ENCODE assay signal across 9 mouse cellular contexts in the genomic region with DNA sequence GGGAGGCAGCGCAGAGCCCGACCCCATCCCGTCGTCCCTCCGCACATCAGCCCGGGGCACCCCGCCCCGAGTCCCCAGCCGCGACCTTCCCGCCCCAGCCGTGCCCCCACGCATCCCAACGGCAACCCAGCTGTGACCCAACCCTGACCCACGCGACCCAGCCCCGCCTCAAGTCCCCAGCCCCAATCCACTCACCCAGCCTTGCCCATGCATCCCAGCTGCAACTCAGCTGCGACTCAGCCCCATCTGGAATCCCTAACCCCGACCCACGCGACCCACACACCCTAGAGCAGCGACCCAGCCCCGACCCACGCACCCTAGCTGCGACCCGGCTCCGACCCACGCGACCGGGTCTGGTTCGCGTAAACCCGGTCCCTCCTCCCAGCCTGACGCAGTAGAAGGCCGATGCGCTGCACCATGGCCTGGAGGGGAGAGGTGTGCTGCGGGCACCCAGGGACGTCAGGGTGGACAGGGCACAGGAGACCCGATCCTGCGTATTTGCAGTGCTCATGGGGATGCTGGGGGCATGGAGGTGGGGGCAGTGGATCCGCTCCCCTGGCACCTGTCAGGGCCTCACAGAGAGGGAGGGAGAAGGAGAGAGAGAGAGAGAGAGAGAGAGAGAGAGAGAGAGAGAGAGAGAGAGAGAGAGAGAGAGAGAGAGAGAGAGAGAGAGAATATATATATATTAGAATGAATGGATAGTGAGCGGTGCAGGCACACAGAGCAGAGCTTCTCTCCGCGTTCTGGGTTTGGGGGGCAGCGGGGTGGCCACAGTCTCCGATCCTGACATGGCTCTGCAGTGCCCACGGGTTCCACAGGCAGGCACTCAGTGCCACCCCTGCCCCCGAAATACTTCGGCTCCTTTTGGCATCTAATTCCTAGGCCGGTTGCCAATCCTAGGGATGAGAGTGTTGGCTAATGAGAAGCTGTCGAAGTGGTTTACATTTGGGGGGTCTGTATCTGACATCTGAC. TPM values are rescaled to one million over a fixed set of nuclear protein-coding genes. Genes with fewer than 3 reads are reported as not detected.
DNase-seq lines count a peak whose midpoint lies in the region; ATAC-seq and TF ChIP-seq lines count a peak whose summit lies in the region.
"Had no signal": no experiment of that assay in that cellular context is flagged by ENCODE, and none has a peak within 500 bp of the region (broad histone marks: within the 10 kb centered on the region; RNA-seq: fewer than 3 reads in every experiment).

No protein-coding gene starts in this region.

- 2% methylated on average over 51 of the region's 51 CpGs for WGBS in embryonic facial prominence, embryonic 15.5 days
- 3% methylated on average over 43 of the region's 51 CpGs for WGBS in limb, embryonic 11.5 days
- WGBS in neural tube, embryonic 14.5 days, result 2% methylated on average over 50 of the region's 51 CpGs

- peak overlapping the region; percentile 39 for H3K4me3 ChIP-seq in left cerebral cortex, adult 2 months
- H3K4me3 ChIP-seq in embryonic facial prominence, embryonic 15.5 days (replicated peaks), result peak overlapping the region; percentile 56
- H3K4me3 ChIP-seq in limb, embryonic 11.5 days (ENCODE audit: low read depth, low read length), result peak overlapping the region; percentile 24
- peak overlapping the region; percentile 20; the same call in 1 of the 2 replicates for H3K4me3 ChIP-seq in neural tube, embryonic 14.5 days (ENCODE audit: low read depth, low read length)

- no peak for DNase-seq in left cerebral cortex, adult 2 months (ENCODE audit: extremely low spot score in 1 of 2, low spot score in 2 of 2)
- no peak for DNase-seq in left cerebral cortex, adult 9 months (ENCODE audit: low spot score in 2 of 2)
- DNase-seq in limb, embryonic 11.5 days (ENCODE audit: low spot score), result no peak
- no peak for DNase-seq in B cell, adult 2 months
- no peak for DNase-seq in adrenal gland, adult 8-10 months
- no peak for DNase-seq in left cerebral cortex, adult 11 months (ENCODE audit: low spot score)
- DNase-seq: thymus, adult 2 months had no signal

- peak overlapping the region; percentile 80 for H3K4me2 ChIP-seq in embryonic facial prominence, embryonic 15.5 days (replicated peaks)
- H3K4me2 ChIP-seq in limb, embryonic 11.5 days (ENCODE audit: low read depth, severe bottlenecking), result peak overlapping the region; percentile 42
- H3K4me2 ChIP-seq in neural tube, embryonic 14.5 days (ENCODE audit: low read depth, low read length), result peak overlapping the region; percentile 43

- intact Hi-C loops in left cerebral cortex, adult 2 months (cut with DNase I), result no loop called here

- no peak for ATAC-seq in embryonic facial prominence, embryonic 15.5 days (ENCODE audit: insufficient number of reproducible peaks, low FRiP score, low TSS enrichment, low read depth)
- no peak for ATAC-seq in limb, embryonic 11.5 days (ENCODE audit: insufficient number of reproducible peaks, low FRiP score, low TSS enrichment, low read depth)
- ATAC-seq in neural tube, embryonic 14.5 days (ENCODE audit: low read depth), result no peak

- H3K27me3 ChIP-seq in embryonic facial prominence, embryonic 15.5 days, result peaks cover 92% of the 10 kb centered on the region
- peaks cover 88% of the 10 kb centered on the region for H3K27me3 ChIP-seq in limb, embryonic 11.5 days (ENCODE audit: control insufficient read depth, insufficient read depth, low read length)
- peaks cover 58% of the 10 kb centered on the region for H3K27me3 ChIP-seq in neural tube, embryonic 14.5 days (ENCODE audit: control insufficient read depth, insufficient read depth, low read length)

- peak overlapping the region; percentile 45 for H3K9ac ChIP-seq in embryonic facial prominence, embryonic 15.5 days
- H3K9ac ChIP-seq in limb, embryonic 11.5 days (ENCODE audit: low read length), result peak overlapping the region; percentile 17; the same call in 1 of the 2 replicates
- 0 out of 2 replicates have a peak overlapping the region, but pooled peaks have one; percentile 25 for H3K9ac ChIP-seq in neural tube, embryonic 14.5 days (replicated peaks; ENCODE audit: low read depth, low read length)

- no peak for TF ChIP-seq CTCF in left cerebral cortex, adult 2 months (IDR thresholded peaks at IDR 0.05)

- no peaks in the 10 kb centered on the region for H3K36me3 ChIP-seq in embryonic facial prominence, embryonic 15.5 days
- no peaks in the 10 kb centered on the region for H3K36me3 ChIP-seq in limb, embryonic 11.5 days (ENCODE audit: control insufficient read depth, insufficient read depth, low read length)
- no peaks in the 10 kb centered on the region for H3K36me3 ChIP-seq in neural tube, embryonic 14.5 days (ENCODE audit: control insufficient read depth, insufficient read depth, low read length)

- peaks cover 52% of the 10 kb centered on the region for H3K4me1 ChIP-seq in embryonic facial prominence, embryonic 15.5 days
- H3K4me1 ChIP-seq in limb, embryonic 11.5 days (ENCODE audit: control insufficient read depth, insufficient read depth, low read length), result peaks cover 18% of the 10 kb centered on the region
- peaks cover 13% of the 10 kb centered on the region; the same call in 1 of the 2 replicates for H3K4me1 ChIP-seq in neural tube, embryonic 14.5 days (ENCODE audit: control insufficient read depth, insufficient read depth, low read length)

- no peaks in the 10 kb centered on the region for H3K9me3 ChIP-seq in embryonic facial prominence, embryonic 15.5 days (replicated peaks)
- no peaks in the 10 kb centered on the region for H3K9me3 ChIP-seq in limb, embryonic 11.5 days (ENCODE audit: control insufficient read depth, low read length)
- H3K9me3 ChIP-seq in neural tube, embryonic 14.5 days (ENCODE audit: control insufficient read depth, low read length), result no peaks in the 10 kb centered on the region

- no peak overlapping the region for H3K27ac ChIP-seq in left cerebral cortex, adult 2 months
- H3K27ac ChIP-seq in embryonic facial prominence, embryonic 15.5 days (replicated peaks), result no peak overlapping the region
- no peak overlapping the region for H3K27ac ChIP-seq in limb, embryonic 11.5 days (replicated peaks; ENCODE audit: low read depth, low read length)
- H3K27ac ChIP-seq in neural tube, embryonic 14.5 days (ENCODE audit: low read depth, low read length), result no peak overlapping the region

RNA-seq across cellular contexts. Expression of a gene that starts 0.8 kb away (rescaled TPM):
- 10 to 100 TPM; 17.1 to 21.6 TPM for total RNA-seq in left cerebral cortex, adult 2 months (2021)
- 21.7 and 23.5 TPM in 2 replicates for polyA plus RNA-seq in embryonic facial prominence, embryonic 15.5 days (2015; fragmentation: Nextera tagmentation; extraction: Ambion mirVana)
- 3.1 and 5.1 TPM in 2 replicates for polyA plus RNA-seq in limb, embryonic 11.5 days (2014; fragmentation: Nextera tagmentation; extraction: Ambion mirVana)
- polyA plus RNA-seq in neural tube, embryonic 14.5 days (2014; fragmentation: Nextera tagmentation; extraction: Ambion mirVana), result 0.99 and 1.0 TPM in 2 replicates
- total RNA-seq in adrenal gland, adult 8-10 months (2022), result 1 to 10 TPM; 4.4 to 6.3 (median 6.0) TPM

RNA-seq across cellular contexts. Expression of a gene that starts 29.4 kb away (rescaled TPM):
- 10 to 100 TPM; 61.3 to 65.5 TPM for total RNA-seq in left cerebral cortex, adult 2 months (2021)
- 85.9 and 102 TPM in 2 replicates for polyA plus RNA-seq in embryonic facial prominence, embryonic 15.5 days (2015; fragmentation: Nextera tagmentation; extraction: Ambion mirVana)
- 85.8 and 91.5 TPM in 2 replicates for polyA plus RNA-seq in limb, embryonic 11.5 days (2014; fragmentation: Nextera tagmentation; extraction: Ambion mirVana)
- 89.6 and 99.9 TPM in 2 replicates for polyA plus RNA-seq in neural tube, embryonic 14.5 days (2014; fragmentation: Nextera tagmentation; extraction: Ambion mirVana)
- 10 to 100 TPM; 40.2 to 71.5 (median 55.5) TPM for total RNA-seq in adrenal gland, adult 8-10 months (2022)

RNA-seq across cellular contexts. Expression of a gene that starts 47.9 kb away (rescaled TPM):
- total RNA-seq in left cerebral cortex, adult 2 months (2021), result 1 to 10 TPM; 1.2 to 1.9 TPM
- 100.0 and 102 TPM in 2 replicates for polyA plus RNA-seq in embryonic facial prominence, embryonic 15.5 days (2015; fragmentation: Nextera tagmentation; extraction: Ambion mirVana)
- 210 and 223 TPM in 2 replicates for polyA plus RNA-seq in limb, embryonic 11.5 days (2014; fragmentation: Nextera tagmentation; extraction: Ambion mirVana)
- 12.7 and 17.5 TPM in 2 replicates for polyA plus RNA-seq in neural tube, embryonic 14.5 days (2014; fragmentation: Nextera tagmentation; extraction: Ambion mirVana)
- total RNA-seq in adrenal gland, adult 8-10 months (2022), result 1 to 10 TPM; 1.9 to 3.2 (median 2.2) TPM

RNA-seq across cellular contexts. Expression of a gene that starts 50.2 kb away (rescaled TPM):
- 10 to 100 TPM; 18.9 to 20.3 TPM for total RNA-seq in left cerebral cortex, adult 2 months (2021)
- polyA plus RNA-seq in embryonic facial prominence, embryonic 15.5 days (2015; fragmentation: Nextera tagmentation; extraction: Ambion mirVana), result 12.4 and 16.7 TPM in 2 replicates
- polyA plus RNA-seq in limb, embryonic 11.5 days (2014; fragmentation: Nextera tagmentation; extraction: Ambion mirVana), result 4.9 and 5.1 TPM in 2 replicates
- 6.0 and 6.7 TPM in 2 replicates for polyA plus RNA-seq in neural tube, embryonic 14.5 days (2014; fragmentation: Nextera tagmentation; extraction: Ambion mirVana)
- 10 to 100 TPM; 13.8 to 22.7 (median 21.0) TPM for total RNA-seq in adrenal gland, adult 8-10 months (2022)
